Mouse (Mus musculus) c-Kit-negative CD71-positive TER-119-positive erythroid progenitor cells, embryonic 14.5 days (primary cell): Measurements from ENCODE around the gene Emp2.
"Not testable (repeated sequence)": the region's sequence is repeated elsewhere in the genome, so short reads cannot be mapped to it uniquely, and the experiment has no call there.

Source experiments
- DNase-seq: peaks from one replicate; pipeline ENCODE4 v3.0.0-alpha.2; 2013; ENCODE audit warnings: low read depth, low spot score

Emp2 gene

GRCm38 (mm10) chr16:10317197-10317544, 3.4 kb upstream of the Emp2 start:
- no peak for DNase-seq

GRCm38 (mm10) chr16:10316493-10317196, 2.9 kb upstream of the Emp2 start:
- no peak for DNase-seq

GRCm38 (mm10) chr16:10313226-10313625, 542 bp downstream of the Emp2 start:
- DNase-seq = no peak

GRCm38 (mm10) chr16:10311989-10312388, 1.8 kb downstream of the Emp2 start:
- DNase-seq = no peak

GRCm38 (mm10) chr16:10311086-10311485, 2.7 kb downstream of the Emp2 start:
- no peak for DNase-seq

GRCm38 (mm10) chr16:10310507-10310906, 3.3 kb downstream of the Emp2 start:
- no peak for DNase-seq

GRCm38 (mm10) chr16:10307351-10307750, 6.4 kb downstream of the Emp2 start:
- DNase-seq = no peak

- no peak for DNase-seq
These were observed 7.7 kb downstream of the Emp2 start for GRCm38 (mm10) chr16:10306101-10306500.

- no peak for DNase-seq
These were observed 12.4 kb downstream of the Emp2 start for GRCm38 (mm10) chr16:10301337-10301736.

- no peak for DNase-seq
These were observed 13.3 kb downstream of the Emp2 start for GRCm38 (mm10) chr16:10300231-10301186.

- no peak for DNase-seq
These were observed 14.1 kb downstream of the Emp2 start for GRCm38 (mm10) chr16:10299637-10300036.

- no peak for DNase-seq
These were observed 15.8 kb downstream of the Emp2 start for GRCm38 (mm10) chr16:10297696-10298644.

- DNase-seq = no peak
These were observed 25.7 kb downstream of the Emp2 start for GRCm38 (mm10) chr16:10288115-10288514.

- no peak for DNase-seq
These were observed 27.1 kb downstream of the Emp2 start for GRCm38 (mm10) chr16:10286513-10287268.

- no peak for DNase-seq
These were observed 31.9 kb downstream of the Emp2 start for GRCm38 (mm10) chr16:10281890-10282289.

GRCm38 (mm10) chr16:10280286-10280951, 33.3 kb downstream of the Emp2 start:
- peak; percentile 24 for DNase-seq

- not testable (repeated sequence) for DNase-seq
These were observed 37.0 kb downstream of the Emp2 start for GRCm38 (mm10) chr16:10276778-10277177.

GRCm38 (mm10) chr16:10274465-10274864, 39.3 kb downstream of the Emp2 start:
- no peak for DNase-seq

- DNase-seq = peak; percentile 34
These were observed 41.5 kb downstream of the Emp2 start for GRCm38 (mm10) chr16:10272256-10272655.

GRCm38 (mm10) chr16:10253993-10254392, 59.8 kb downstream of the Emp2 start:
- no peak for DNase-seq
